17 mouse cellular contexts compared by ENCODE assay signal in genomic region chr7:31122641-31123631, GRCm38 (mm10). TPM values are rescaled to one million over a fixed set of nuclear protein-coding genes. Genes with fewer than 3 reads are reported as not detected.
"Had no signal": no experiment of that assay in that cellular context is flagged by ENCODE, and none has a peak within 500 bp of the region (broad histone marks: within the 10 kb centered on the region; RNA-seq: fewer than 3 reads in every experiment).

No protein-coding gene starts in this region.

- H3K36me3 ChIP-seq: limb, embryonic 10.5 days; liver, embryonic 15.5 days; lung, embryonic 15.5 days; midbrain, embryonic 15.5 days; neural tube, embryonic 12.5 days had no signal

- H3K4me2 ChIP-seq: liver, embryonic 11.5 days; liver, embryonic 15.5 days; lung, embryonic 15.5 days; midbrain, embryonic 11.5 days; midbrain, embryonic 15.5 days; neural tube, embryonic 12.5 days had no signal

- H3K9ac ChIP-seq: liver, embryonic 15.5 days; lung, embryonic 15.5 days; midbrain, embryonic 15.5 days; neural tube, embryonic 12.5 days had no signal

- H3K4me3 ChIP-seq: limb, embryonic 10.5 days; liver, embryonic 15.5 days; lung, embryonic 15.5 days; megakaryocyte, embryonic 14.5 days; midbrain, embryonic 15.5 days; neural tube, embryonic 12.5 days had no signal

- DNase-seq: kidney, postnatal 36 days; lung, postnatal 14 days; right cerebral cortex, postnatal 14 days; thymus, postnatal 4 days had no signal

- ATAC-seq: midbrain, embryonic 15.5 days had no signal

- H3K9me3 ChIP-seq: limb, embryonic 10.5 days; liver, embryonic 15.5 days; lung, embryonic 15.5 days; megakaryocyte, embryonic 14.5 days; midbrain, embryonic 15.5 days; neural tube, embryonic 12.5 days had no signal

- H3K27ac ChIP-seq: kidney, postnatal 0 days; limb, embryonic 10.5 days; liver, embryonic 15.5 days; lung, embryonic 15.5 days; macrophage; midbrain, embryonic 15.5 days; neural tube, embryonic 12.5 days had no signal

RNA-seq across cellular contexts. Expression of gene Scn1b, which starts 3.9 kb away (rescaled TPM):
- total RNA-seq: neutrophil, adult 5-6 weeks had no signal

RNA-seq across cellular contexts. Expression of gene Fxyd3, which starts 46.4 kb away (rescaled TPM):
- total RNA-seq: left cerebral cortex, postnatal 14 days; monocyte, adult 5-6 weeks; neutrophil, adult 5-6 weeks had no signal
- polyA plus RNA-seq: macrophage; midbrain, embryonic 15.5 days had no signal
